Mouse (Mus musculus) lung, adult 2 months (tissue): Measurements from ENCODE around the gene Prrg2. TPM values are rescaled to one million over a fixed set of nuclear protein-coding genes. Genes with fewer than 3 reads are reported as not detected.

Experiments used
- DNase-seq: peaks from one replicate; pipeline ENCODE4 v3.0.0; 2022
- H3K4me1 ChIP-seq: fragments of 200-500 bp; 2 replicates; pipeline ENCODE4 v1.6.1; 2011; ENCODE audit warnings: low read length; ENCODE audit not compliant: control insufficient read depth, insufficient read depth
- H3K4me3 ChIP-seq: fragments of 200-500 bp; replicated peaks from 2 replicates; pipeline ENCODE3; 2011; ENCODE audit warnings: low read depth, mild to moderate bottlenecking, control low read depth, low read length; ENCODE audit errors: extremely low read depth
- CTCF ChIP-seq: fragments of 200-500 bp; IDR thresholded peaks from 2 replicates; pipeline ENCODE4 v1.5.1; 2011; ENCODE audit warnings: mild to moderate bottlenecking, low read length, control low read depth; ENCODE audit not compliant: insufficient read depth
- POLR2A ChIP-seq: fragments of 200-500 bp; IDR thresholded peaks from 2 replicates; pipeline ENCODE4 v1.6.1; 2011; ENCODE audit warnings: low read depth, mild to moderate bottlenecking, control low read depth, low read length, borderline replicate concordance; ENCODE audit errors: extremely low read depth
- WGBS: fragments of 180-500 bp; shearing (Covaris S2); methylation state at CpG from one replicate; pipeline ENCODE4 v1.1.7; 2018; 5-methylcytosine and 5-hydroxymethylcytosine counted together
- polyA plus RNA-seq: library from polyadenylated mRNA; depleted of rRNA; stranded (reverse); fragments of >200 nt; gene quantifications from 2 replicates; pipeline ENCODE4 v1.2.3, GENCODE M21; 2012; rRNA removed

The Prrg2 gene
- polyA plus RNA-seq, 1 experiment, result 82.5 TPM

GRCm38 (mm10) chr7:45006503-45006902 lies 56.0 kb downstream of the Prrg2 start:
- Histone ChIP-seq H3K4me1 (no peaks in the 10 kb centered on the region), H3K4me3 (no peak overlapping the region)
- 92% methylated on average over 12 of the region's 12 CpGs for WGBS
- no peak for DNase-seq
- TF ChIP-seq POLR2A (no peak), CTCF (no peak)

DNA sequence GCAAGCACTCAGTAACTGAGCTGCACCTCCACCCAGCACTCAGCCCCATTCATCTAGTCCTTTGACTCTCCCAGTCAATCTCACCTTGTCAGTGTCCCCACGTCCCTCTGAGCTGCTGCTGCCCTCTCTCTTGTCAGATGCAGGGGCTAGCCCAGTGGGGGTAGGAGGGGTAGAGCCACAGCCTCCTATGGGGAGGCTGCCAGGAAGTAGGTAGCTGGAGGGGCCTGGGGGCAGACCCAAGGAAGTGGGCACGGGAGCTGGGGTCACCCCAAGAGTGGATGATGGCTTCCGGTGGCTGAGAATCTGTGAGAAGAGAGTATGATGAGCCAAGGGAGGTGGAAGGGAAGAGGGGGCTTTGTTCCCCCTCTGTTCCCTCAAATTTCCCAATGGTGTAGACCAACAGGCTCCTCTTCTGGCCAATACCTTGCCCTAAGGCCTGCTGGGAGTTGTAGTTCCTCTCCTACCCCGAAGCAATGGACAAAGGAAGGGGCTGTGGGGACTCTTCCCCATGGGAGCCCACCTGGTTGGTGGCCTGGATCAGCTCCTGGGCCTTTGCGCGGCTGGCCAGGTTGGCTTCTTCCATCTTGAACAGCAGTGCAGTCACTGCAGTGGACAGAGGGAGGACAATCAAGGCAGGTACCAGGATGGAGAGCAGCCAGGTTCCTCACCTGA lies 57.0 kb downstream of the Prrg2 start:
- no peak overlapping the region for H3K4me3 ChIP-seq
- no peak for DNase-seq
- TF ChIP-seq CTCF (no peak), POLR2A (no peak)
- 76% methylated on average over 6 of the region's 6 CpGs for WGBS
- no peaks in the 10 kb centered on the region for H3K4me1 ChIP-seq

DNA sequence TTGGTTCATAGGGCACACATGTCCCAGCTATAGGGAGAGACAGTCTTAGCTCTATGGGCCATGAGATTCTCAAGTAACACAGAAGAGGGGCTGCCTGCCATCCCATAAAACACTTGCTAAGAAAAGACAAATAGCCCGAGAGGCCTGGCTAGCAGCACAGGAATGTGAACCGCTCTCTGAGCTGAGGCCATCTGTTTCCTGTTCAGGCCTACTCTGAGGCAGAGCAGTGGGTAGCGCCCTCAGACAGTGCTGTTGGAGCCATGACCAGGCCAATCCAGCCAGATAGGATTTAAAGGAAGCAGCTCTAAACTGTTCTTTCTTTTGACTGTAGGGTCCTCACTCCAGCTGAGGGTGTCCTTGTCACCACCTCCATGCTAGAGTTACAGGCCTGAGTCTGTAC lies 57.9 kb downstream of the Prrg2 start:
- Histone ChIP-seq H3K4me3 (no peak overlapping the region), H3K4me1 (peaks cover 4% of the 10 kb centered on the region; the same call in 1 of the 2 replicates)
- DNase-seq, result no peak
- TF ChIP-seq CTCF, result no peak
- no peak for TF ChIP-seq POLR2A
- 42% methylated on average over 3 of the region's 3 CpGs for WGBS

Other genes with a start within 250 kb of the Prrg2 start
- gene Nup62, start 246.6 kb downstream of the Prrg2 start, polyA plus RNA-seq, result 42.9 and 44.1 TPM in 2 replicates
- gene Il4i1, start 246.3 kb downstream of the Prrg2 start, polyA plus RNA-seq, result 6.5 and 7.6 TPM in 2 replicates
- gene Atf5, start 246.0 kb downstream of the Prrg2 start, polyA plus RNA-seq, result 191 and 231 TPM in 2 replicates
- 96.6 and 130 TPM in 2 replicates for gene Akt1s1, start 213.7 kb downstream of the Prrg2 start, polyA plus RNA-seq
- gene Tbc1d17, start 213.6 kb downstream of the Prrg2 start, polyA plus RNA-seq, result 95.7 and 114 TPM in 2 replicates
- gene Pnkp, start 205.5 kb downstream of the Prrg2 start, polyA plus RNA-seq, result 57.2 and 62.0 TPM in 2 replicates
- gene Ptov1, start 192.9 kb downstream of the Prrg2 start, polyA plus RNA-seq, result 274 and 280 TPM in 2 replicates
- gene Med25, start 170.0 kb downstream of the Prrg2 start, polyA plus RNA-seq, result 133 and 233 TPM in 2 replicates
- 77.8 and 82.1 TPM in 2 replicates for gene Fuz, start 166.6 kb downstream of the Prrg2 start, polyA plus RNA-seq
- 94.8 and 101 TPM in 2 replicates for gene Ap2a1, start 133.2 kb downstream of the Prrg2 start, polyA plus RNA-seq
- 0.16 TPM in 1 of 2 replicates, not detected in the other for gene Tsks, start 119.5 kb downstream of the Prrg2 start, polyA plus RNA-seq
- 20.7 and 21.0 TPM in 2 replicates for gene Cpt1c, start 87.8 kb downstream of the Prrg2 start, polyA plus RNA-seq
- 71.0 and 97.7 TPM in 2 replicates for gene Prmt1, start 76.1 kb downstream of the Prrg2 start, polyA plus RNA-seq
- gene Irf3, start 65.0 kb downstream of the Prrg2 start, polyA plus RNA-seq, result 125 and 130 TPM in 2 replicates
- gene Bcl2l12, start 64.0 kb downstream of the Prrg2 start, polyA plus RNA-seq, result 37.1 and 38.3 TPM in 2 replicates
- 76.2 and 76.8 TPM in 2 replicates for gene Scaf1, start 46.3 kb downstream of the Prrg2 start, polyA plus RNA-seq
- gene Rras, start 44.7 kb downstream of the Prrg2 start, polyA plus RNA-seq, result 233 and 237 TPM in 2 replicates
- 11.1 and 15.9 TPM in 2 replicates for gene Prr12, start 9.8 kb downstream of the Prrg2 start, polyA plus RNA-seq
- 86.5 and 102 TPM in 2 replicates for gene Nosip, start 248 bp downstream of the Prrg2 start, polyA plus RNA-seq
- gene Rcn3, start 29.5 kb upstream of the Prrg2 start, polyA plus RNA-seq, result 172 and 174 TPM in 2 replicates
- 112 and 120 TPM in 2 replicates for gene Fcgrt, start 41.2 kb upstream of the Prrg2 start, polyA plus RNA-seq
- 125 and 221 TPM in 2 replicates for gene Rps11, start 61.8 kb upstream of the Prrg2 start, polyA plus RNA-seq
- gene Rpl13a, start 66.1 kb upstream of the Prrg2 start, polyA plus RNA-seq, result 1,255 and 1,630 TPM in 2 replicates
- gene Gm45713, start 73.6 kb upstream of the Prrg2 start, polyA plus RNA-seq, result 3.1 TPM in 2 replicates
- 151 and 195 TPM in 2 replicates for gene Flt3l, start 73.8 kb upstream of the Prrg2 start, polyA plus RNA-seq
- gene Pih1d1, start 91.6 kb upstream of the Prrg2 start, polyA plus RNA-seq, result 46.9 and 50.1 TPM in 2 replicates
- 48.6 and 58.5 TPM in 2 replicates for gene Aldh16a1, start 91.9 kb upstream of the Prrg2 start, polyA plus RNA-seq
- gene Slc17a7, start 101.3 kb upstream of the Prrg2 start, polyA plus RNA-seq, result 2.4 and 2.7 TPM in 2 replicates
- gene Gfy, start 116.9 kb upstream of the Prrg2 start, polyA plus RNA-seq, result 0.44 and 0.53 TPM in 2 replicates
- not detected in 2 replicates for gene Pth2, start 118.3 kb upstream of the Prrg2 start, polyA plus RNA-seq
- gene Ccdc155, start 142.2 kb upstream of the Prrg2 start, polyA plus RNA-seq, result 3.3 and 4.1 TPM in 2 replicates
- 1.4 and 5.2 TPM in 2 replicates for gene Dkkl1, start 149.5 kb upstream of the Prrg2 start, polyA plus RNA-seq
- gene Tead2, start 153.1 kb upstream of the Prrg2 start, polyA plus RNA-seq, result 37.6 and 44.1 TPM in 2 replicates
- 82.1 and 84.1 TPM in 2 replicates for gene Cd37, start 176.4 kb upstream of the Prrg2 start, polyA plus RNA-seq
- 0.12 TPM in 1 of 2 replicates, not detected in the other for gene Slc6a16, start 178.4 kb upstream of the Prrg2 start, polyA plus RNA-seq
- not detected in 2 replicates for gene Slc6a21, start 214.8 kb upstream of the Prrg2 start, polyA plus RNA-seq